Mouse (Mus musculus) mouse trophoblast stem cell (cell line): ENCODE data around the gene Cdx2.

Source experiments
- in situ Hi-C, 2 experiments: fragments of 300-500 bp; cut with MseI, MboI; formaldehyde crosslinking; loops; 2 replicates in 1 of 2; 3 replicates in 1 of 2; pipeline ENCODE4 v1.15.1; 2025

The Cdx2 gene

DNA sequence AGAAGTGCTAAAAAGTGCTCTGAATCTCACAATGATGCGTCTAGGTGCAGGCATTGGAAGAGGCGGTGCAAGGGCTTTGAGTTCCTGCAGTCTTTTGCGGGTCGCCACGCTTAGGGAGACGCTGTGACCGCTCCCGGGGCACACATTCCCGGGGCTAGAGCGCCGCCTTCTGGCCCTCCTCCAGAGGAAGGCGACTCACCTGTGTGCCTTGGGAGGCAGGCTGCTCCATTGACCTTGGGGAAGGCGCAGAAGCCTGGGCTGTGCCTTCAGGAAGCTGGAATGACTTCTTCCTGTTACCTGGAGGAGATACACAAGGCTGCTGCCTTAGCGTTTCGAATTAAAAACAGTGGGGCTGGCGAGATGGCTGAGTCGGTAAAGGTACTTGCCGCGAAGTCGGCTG, 12.9 kb downstream of the Cdx2 start:
- in situ Hi-C loops = no loop called here

- in situ Hi-C loops = no loop called here
These were observed 13.8 kb downstream of the Cdx2 start for GRCm38 (mm10) chr5:147293127-147293910.

GRCm38 (mm10) chr5:147292506-147293120, 14.5 kb downstream of the Cdx2 start:
- in situ Hi-C loops = no loop called here

GRCm38 (mm10) chr5:147291764-147292505, 15.1 kb downstream of the Cdx2 start:
- in situ Hi-C loops = no loop called here

- in situ Hi-C loops = no loop called here
These were observed 22.7 kb downstream of the Cdx2 start for GRCm38 (mm10) chr5:147284365-147284764.

GRCm38 (mm10) chr5:147277547-147277925, 29.5 kb downstream of the Cdx2 start:
- in situ Hi-C loops = no loop called here

- in situ Hi-C loops = no loop called here
These were observed 30.1 kb downstream of the Cdx2 start for GRCm38 (mm10) chr5:147276701-147277546.

DNA sequence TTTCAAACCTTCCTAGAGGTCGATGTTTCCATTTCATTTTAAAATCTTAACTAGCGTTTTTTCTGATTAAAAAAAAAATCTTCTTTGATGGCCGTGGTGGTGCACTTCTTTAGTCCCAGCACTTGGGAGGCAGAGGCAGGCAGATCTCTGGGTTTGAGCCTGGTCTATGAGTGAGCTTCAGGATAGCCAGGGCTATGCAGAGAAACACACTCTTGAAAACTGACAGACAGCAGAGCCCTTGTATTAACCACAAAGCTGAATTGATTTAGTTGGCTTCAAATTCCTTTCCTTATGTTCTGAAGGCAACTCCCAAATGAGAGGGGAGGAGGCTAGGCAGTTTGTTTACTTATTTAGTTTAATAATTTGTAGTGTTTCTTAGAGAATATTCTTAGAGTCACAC, 31.3 kb downstream of the Cdx2 start:
- in situ Hi-C loops = no loop called here

- in situ Hi-C loops = no loop called here
These were observed 32.6 kb downstream of the Cdx2 start for GRCm38 (mm10) chr5:147274174-147275141.

DNA sequence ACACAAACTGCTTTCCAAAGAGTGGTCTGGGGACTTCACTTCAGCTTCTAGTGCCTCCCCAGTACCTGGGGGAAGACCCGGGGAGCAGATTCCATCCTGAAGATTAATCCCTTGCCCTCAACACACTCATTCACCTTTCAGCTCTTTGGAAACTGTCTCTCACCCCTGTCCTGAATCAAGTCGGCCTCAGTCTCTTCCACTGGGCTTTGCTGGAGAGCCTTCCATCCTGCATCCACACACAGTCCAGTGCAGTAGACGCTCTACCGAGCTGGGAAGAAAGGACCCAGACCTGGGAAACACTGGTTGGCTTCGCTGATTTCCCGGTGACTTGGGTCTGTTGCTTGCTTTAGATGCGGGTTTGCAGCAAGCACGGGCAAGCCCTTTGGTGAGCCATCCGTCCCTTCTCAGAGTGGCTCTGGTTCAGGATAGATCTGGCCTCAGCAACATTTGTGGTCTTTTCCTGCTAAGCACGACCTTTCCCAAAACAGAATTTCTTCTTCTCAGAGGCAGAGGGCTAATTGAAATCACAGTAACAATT, 34.2 kb downstream of the Cdx2 start:
- in situ Hi-C loops = no loop called here

GRCm38 (mm10) chr5:147272046-147272807, 34.8 kb downstream of the Cdx2 start:
- in situ Hi-C loops = no loop called here

- in situ Hi-C loops = no loop called here
These were observed 36.1 kb downstream of the Cdx2 start for GRCm38 (mm10) chr5:147270673-147271655.

DNA sequence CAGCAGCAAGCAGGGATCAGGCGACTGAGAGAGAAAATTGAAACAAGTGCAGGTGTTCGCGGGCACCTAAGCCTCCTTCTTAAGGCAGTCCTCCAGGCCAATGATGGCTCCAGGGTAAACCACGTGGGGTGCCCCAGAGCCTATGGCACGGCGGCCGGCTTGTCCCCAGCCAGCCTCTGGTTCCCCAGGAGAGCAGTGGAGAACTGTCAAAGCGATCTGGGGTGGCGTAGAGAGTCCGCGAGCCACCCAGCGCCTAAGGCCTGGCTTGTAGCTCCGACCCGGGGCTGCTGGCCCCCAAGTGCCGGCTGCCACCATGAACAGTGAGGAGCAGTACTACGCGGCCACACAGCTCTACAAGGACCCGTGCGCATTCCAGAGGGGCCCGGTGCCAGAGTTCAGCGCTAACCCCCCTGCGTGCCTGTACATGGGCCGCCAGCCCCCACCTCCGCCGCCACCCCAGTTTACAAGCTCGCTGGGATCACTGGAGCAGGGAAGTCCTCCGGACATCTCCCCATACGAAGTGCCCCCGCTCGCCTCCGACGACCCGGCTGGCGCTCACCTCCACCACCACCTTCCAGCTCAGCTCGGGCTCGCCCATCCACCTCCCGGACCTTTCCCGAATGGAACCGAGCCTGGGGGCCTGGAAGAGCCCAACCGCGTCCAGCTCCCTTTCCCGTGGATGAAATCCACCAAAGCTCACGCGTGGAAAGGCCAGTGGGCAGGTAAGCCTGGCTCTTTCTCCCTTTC, 37.0 kb downstream of the Cdx2 start, which contains the start of gene Pdx1:
Gene Pdx1 (plus strand): TSS at position 34 of the 747 bp plus-strand sequence.
- in situ Hi-C loops = no loop called here

DNA sequence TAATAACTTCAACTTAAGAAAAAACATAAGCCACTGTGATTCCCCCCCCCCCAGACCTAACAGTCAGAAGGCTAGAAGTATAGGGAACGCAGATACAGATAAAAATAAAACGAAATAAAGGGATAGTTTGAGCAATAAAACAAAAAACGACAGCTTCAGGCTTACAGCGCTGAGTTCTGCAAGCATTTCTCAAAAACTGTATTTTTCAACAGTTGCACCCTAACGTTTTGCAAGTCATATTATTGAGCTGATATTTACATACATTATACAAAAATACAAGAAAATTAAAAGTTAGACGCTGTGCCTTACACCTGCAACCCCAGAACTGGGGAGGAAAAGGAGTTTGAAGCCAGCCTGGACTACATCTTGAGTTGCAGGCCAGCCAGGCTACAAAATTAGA, 37.7 kb downstream of the Cdx2 start:
- in situ Hi-C loops = no loop called here

GRCm38 (mm10) chr5:147268728-147269127, 38.3 kb downstream of the Cdx2 start:
- in situ Hi-C loops = no loop called here

DNA sequence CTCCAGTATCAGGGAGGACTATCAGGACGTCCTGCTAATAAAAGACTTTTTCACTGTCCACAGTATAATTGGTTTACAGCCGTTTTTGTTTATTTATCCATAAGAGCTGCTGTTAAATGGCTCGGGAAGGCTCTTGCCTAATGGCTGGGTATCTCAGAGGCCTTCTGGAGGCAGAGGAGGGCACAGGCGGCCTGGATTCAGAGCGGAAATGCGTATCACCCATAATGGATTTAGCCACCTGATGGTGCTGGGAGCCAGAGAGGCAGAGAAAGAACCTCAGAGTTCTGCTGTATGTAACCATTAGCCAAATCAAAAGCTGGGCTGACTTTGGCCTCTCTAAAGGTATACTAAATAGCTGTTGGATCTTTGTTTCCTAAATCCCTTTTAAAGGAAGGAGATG, 39.6 kb downstream of the Cdx2 start:
- in situ Hi-C loops = no loop called here

- in situ Hi-C loops = no loop called here
These were observed 43.1 kb downstream of the Cdx2 start for GRCm38 (mm10) chr5:147263945-147264344.
